Mouse (Mus musculus): Measurements from ENCODE around the gene Prom2. TPM values are rescaled to one million over a fixed set of nuclear protein-coding genes. Genes with fewer than 3 reads are reported as not detected.

Prom2 gene
- total RNA-seq, 2 experiments from 2014 or later: not detected

DNA sequence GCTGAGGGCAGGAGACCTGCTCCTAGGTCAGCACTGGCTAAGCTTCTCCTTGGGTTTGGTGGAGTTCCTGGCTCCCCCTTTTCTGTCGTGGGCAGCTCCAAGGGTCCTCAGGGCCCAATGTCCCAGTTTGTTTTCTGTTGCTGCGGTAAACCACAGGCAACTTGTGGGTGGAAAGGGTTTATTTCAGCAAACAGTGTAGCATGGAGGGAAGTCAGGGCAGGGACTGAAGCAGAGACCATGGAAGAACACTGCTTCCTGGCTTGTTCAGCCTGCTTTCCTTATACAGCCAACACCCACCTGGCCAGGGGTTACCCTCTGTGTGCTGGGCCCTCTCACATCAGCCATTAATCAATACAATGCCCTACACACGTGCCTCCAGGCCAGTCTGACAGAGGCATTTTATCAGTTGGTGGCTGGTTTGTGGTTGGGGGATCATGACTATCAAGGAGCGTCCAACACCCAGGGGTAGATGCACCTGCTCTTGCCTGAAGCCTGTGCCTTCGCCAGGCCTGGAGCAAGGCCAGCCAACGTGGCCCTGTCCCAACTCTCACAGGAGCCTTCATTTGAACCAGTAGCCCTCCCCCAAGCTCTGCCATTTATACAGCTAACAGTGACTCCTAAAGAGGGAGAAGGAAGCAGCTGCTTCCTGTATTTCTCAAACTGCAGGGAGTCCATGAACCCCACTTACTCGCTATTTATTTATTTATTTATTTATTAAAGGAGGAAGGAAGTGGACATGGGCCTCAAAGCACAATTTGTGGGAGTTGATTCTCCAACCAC, 17.1 kb downstream of the Prom2 start:
- DNase-seq (ENCODE audit: low spot score in 2 of 2): no peak

DNA sequence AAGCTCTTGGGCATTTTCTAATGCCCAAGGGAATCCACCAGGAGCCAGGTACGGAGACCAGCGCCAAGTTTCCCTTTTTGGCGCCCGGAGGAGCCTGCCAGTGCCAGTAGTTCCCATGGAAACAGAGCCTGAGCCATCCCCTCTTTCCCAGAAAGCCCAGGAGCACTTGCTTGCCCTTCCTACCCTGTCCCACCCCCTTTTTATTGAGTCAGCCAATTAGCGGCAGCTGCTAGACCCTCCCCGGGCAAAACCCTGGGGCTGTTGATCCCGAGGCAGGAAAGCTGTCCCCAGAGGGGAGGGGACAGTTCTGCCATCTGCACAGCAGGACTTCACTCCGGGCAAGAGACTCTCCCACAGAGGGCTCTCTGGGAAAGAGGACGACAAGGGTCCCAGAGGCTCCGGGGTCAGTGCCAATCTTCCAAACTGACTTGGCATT, 19.2 kb downstream of the Prom2 start, which contains the start of gene Kcnip3:
Gene Kcnip3 (minus strand): TSS at position 89 of the 436 bp plus-strand sequence.
- no peak for DNase-seq (ENCODE audit: low spot score in 2 of 2)

DNA sequence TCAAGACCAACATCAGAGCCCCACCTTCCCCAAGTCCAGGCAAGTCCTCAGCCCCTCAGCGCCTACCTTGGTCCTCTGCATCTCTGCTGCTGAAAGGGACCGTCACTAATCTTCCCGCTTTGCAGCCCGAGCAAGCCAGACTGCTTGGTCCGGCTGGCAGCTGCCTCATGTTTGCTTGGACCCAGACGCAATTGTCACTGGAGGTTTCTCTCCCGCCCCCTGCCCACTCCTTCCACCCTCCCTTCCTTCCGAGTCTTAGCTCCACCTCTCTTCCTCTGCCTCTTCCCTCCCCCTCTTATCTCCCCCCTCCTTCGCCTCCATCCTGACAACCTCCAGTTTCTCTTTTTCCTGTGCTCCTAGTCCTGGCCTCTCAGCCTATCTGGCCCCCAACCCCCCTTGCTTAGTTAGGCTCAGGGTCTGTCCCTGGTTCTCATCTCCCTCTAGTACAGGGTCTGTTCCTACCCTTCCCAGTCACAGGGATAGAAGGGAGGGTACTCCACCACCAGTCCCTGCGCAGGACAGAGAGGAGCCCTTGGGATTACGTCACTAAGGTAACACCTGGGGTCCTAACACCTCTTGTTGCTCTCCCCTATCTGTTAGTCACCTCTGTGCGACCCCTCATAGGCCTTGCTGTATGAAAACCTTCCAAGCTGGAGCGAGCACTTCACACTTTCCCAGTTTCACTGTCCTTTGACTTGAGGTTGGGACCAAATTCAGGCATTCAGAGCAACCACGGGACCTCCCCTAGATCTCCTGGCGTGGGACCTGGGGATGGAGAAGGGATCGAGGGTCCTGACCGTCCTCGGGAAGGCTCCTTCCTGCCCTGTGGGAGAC, 19.9 kb downstream of the Prom2 start:
- DNase-seq (ENCODE audit: low spot score in 2 of 2): no peak

DNA sequence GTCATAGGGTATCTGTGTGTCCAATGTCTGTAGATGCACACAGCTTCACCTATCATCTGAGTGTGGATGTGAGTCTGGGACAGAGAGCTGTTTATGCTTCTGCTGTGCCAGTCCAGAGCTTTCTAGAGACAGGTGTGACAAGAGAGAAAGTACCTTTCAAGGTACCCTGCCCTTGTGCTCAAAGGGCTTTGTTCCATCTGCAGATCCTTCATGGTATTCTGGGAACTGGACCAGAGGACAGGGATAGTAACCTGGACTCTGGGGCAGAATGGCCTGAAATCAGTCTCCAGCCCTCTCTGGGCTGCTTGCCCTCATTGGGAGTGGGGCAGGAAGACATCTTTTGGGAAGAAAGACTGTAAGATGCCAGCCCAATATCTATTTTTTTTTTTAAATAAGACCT, 21.1 kb downstream of the Prom2 start:
- no peak for DNase-seq (ENCODE audit: low spot score in 2 of 2)

DNA sequence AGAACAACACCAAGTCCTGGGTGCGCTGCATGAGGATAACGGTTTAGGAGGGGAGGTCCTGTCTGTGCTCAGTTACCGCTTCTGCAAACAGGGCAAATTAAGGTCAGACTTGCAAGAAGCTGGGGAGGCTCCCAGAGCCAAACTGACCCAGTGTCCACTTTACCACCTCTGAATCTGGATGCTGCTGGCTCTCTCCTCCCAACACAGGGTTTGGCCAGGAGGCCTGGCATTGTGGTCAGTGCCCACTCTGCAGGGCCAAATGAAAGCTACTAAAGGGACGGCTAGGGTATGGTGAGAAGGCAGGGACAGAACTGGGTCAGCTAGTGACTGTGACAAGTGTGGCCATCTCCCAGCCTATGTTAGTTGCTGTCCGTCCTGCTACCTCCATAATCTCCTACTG, 22.0 kb downstream of the Prom2 start:
- no peak for DNase-seq (ENCODE audit: low spot score in 2 of 2)

DNA sequence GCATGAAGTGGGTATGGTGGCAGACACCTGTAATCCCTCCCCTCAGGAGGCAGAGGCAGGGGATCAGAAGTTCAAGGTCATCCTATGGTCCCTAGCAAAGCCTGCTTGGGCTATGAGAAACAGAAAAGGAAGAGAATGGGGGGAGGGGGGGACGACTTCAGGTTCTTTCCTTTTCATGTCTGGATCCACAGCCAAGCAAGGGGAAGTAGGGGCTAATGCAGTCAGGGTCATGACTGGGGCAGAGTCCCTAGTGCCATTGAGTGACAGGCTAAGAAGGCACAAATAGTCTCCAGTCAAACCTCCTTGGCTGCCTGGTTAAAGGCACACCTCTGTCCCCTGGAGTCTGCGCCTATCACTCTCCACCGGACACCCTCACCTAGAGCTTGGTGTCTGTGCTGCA, 22.4 kb downstream of the Prom2 start:
- no peak for DNase-seq (ENCODE audit: low spot score in 2 of 2)

DNA sequence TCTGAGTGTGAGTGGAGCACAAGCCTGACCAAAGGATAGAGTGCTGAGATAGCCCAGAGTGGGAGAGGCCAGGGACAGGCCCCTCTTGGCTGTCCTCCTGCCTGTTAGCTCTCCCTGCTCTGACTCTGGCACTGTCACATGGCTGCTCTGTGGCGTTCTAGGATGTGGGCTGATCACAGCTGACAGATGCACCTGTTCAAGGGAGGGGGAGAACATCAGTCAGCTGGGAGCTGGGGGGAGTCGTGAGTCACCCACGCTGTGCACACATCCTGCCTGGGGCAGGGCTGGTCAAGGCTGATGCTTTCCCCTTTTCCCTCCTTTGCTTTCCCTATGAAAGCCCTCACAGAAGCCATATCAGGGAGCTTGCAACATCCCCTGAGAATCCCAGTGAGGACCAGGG, 23.0 kb downstream of the Prom2 start:
- DNase-seq (ENCODE audit: low spot score in 2 of 2): no peak

DNA sequence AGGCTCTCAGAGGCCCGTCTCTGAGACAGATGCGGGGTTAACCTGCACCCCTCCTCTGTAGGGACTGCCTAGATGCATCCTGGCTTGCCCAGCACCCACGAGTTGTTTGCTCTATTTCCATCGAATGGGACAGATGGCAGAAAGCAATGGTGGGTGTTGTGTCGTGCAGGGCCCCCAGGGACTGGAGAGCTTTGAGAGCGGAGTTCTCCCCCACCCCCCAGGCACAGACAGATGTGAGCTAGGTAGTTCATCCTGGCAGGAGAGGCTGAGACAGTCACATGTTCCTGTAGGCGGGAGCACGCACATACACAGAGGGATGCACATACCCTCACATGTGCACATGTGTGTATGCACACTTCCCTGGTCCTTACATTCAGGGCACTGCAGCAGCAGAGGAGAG, 24.2 kb downstream of the Prom2 start:
- no peak for DNase-seq (ENCODE audit: low spot score in 2 of 2)

DNA sequence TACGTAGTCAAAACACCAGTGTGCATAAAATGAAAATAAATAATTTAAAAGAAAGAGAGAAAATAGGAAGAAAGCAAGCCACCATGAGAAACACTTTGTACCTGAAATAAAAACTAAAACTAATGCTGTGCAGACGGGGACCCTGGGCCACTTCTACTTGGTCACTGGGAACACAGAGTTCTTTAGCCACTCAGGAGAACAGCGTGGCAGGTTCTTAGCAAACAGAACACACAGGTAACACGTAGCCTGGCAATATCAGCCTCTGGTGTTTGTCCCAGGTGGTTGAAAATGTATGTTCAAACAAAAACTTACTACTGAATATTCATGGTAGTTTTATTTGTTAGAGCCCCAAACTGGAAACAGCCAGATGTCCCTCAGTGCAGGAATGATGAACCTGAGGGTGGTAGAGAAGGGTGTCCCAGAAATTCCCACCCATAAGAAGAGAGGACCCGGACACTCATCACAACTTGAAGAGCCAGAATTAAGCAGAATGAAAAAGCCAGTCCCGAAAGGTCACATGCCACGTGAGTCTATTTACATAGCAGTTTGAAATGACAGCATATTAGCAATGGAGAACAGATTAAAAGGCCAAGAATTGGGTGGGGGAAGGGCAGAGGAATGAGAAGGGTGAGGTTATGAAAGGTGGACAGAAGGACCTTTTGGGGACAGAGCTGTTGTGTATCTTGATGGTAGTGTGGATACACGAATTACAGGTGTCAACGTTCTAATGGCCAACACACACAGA, 26.7 kb downstream of the Prom2 start:
- DNase-seq (ENCODE audit: low spot score in 2 of 2): no peak

DNA sequence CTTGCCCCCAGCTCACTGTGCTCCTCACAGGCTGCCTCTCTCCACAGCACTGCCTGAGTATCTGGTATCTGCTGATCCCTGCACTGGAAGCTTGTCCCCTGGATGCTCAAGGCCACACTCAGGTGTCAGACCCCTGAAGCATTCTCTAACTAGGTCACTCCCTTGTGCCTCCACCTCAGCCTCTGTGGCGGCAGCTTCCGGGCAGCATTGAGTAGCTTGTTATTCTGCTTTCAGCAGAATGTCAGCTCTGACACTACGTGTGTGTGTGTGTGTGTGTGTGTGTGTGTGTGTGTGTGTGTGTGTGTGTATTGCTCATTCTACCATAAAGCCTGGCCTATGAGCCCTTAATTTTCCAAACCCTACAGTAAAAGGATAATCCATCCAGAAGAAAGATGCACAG, 28.0 kb downstream of the Prom2 start:
- no peak for DNase-seq (ENCODE audit: low spot score in 2 of 2)

DNA sequence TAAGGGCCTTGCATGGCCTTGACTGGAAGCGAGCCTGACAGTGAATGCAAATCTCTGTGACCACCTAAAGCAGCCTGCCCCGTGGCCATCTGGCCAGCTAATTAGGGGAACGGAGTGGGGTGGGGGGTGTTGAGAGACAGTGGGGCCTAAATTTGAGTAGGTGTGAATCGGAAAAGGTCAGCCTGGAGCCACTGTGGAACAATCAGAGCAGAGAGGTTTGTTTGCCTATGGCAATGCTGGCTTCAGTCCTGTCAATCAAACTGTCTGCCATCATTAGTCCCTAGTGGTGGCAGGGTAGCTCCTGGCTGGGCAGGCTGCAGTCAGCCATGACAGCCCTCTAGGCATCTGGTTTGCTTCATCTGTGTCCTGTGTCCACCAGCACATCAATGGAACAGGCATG, 29.8 kb downstream of the Prom2 start:
- DNase-seq (ENCODE audit: low spot score in 2 of 2): no peak

DNA sequence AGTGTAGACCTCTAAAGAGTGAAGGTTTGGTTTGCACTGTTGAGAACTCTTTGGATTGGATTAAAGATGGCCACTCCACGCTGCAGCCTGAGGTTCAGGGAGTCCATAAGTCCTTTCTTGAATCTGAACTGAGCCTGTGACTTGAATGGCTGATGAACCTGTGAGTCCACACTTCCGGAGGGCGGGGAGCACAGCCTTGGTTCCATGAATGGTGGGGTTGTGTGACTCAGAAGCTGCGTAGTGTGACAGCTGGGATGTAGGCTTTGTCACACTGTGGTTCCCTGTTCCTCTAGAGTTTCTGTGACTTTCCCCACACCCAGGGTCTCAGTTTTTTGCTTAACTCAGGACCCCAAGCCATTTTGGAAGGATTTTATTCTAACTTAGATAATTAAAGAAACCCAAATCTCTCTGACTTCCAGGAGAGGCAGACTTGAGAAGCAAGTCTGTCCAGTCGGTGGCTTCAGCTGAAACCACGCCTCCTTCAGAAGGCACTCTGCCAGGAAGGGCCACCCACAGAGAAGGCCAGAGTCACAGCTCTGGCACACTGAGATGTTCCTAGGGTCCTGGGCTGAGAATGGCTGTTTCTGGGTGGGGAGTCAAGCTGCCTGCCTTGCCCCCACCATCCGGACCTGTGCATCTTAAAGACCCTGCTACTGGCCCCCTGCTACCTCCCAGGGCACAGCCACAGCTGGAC, 33.2 kb downstream of the Prom2 start:
- DNase-seq (ENCODE audit: low spot score in 2 of 2): no peak

DNA sequence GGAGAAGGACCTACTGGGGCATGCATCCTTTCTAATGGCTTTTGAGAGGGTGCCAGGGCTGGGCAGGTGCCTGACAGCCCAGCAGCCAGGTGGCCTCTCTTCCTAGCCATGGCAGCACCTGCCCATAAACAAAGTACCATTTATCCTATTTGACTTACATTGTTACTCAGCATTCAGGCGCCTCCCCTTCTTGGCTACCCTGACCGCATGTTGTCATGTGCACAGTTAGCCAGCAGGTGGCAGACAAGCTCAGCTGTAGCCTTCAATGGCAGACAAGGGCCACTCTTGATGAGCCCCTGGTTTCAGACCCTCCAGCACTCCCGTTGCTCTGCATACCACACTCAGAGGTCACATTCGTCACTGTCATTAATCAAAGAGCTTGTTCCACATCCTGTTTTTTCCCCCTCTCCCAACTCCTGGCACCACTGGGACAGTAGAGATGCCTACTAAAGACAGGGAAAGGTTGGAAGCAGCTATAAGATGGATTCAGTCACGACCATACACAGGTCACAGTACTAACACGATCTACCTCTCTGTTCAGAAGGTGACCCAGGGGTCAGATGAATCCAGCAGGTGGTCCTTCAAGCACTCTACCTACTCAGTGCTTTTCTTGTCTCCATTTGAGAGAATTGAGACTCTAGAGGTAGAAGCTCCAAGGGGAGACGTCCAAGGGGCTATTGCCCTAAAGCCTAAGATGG, 34.0 kb downstream of the Prom2 start:
- peak in 1 of 2 experiments; percentile 75 for DNase-seq (ENCODE audit: low spot score in 2 of 2)

DNA sequence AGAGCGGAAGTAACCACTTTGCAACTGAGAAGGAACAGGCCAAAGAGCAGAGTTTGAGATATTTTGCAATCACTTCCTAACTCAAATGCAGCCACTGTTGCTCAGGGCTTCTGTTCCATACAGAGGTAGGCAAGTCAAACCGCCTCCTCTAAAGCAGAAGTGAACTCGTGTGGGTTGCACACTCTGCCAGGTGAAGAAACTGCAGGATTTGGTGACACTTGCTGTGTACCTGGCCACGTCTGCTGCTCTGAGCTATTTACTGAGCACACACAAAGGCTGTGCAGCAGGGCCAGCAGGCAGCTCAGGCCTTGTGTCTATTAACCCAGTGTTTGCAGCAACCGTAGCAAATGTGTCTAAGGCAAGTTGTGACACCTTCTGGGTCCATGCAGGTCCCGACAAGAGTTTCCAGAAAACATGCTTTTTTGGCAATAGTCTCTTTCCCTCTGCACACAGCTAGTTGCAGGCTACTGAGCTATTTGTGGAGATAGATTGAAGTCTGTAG, 35.1 kb downstream of the Prom2 start:
- DNase-seq (ENCODE audit: low spot score in 2 of 2): no peak

DNA sequence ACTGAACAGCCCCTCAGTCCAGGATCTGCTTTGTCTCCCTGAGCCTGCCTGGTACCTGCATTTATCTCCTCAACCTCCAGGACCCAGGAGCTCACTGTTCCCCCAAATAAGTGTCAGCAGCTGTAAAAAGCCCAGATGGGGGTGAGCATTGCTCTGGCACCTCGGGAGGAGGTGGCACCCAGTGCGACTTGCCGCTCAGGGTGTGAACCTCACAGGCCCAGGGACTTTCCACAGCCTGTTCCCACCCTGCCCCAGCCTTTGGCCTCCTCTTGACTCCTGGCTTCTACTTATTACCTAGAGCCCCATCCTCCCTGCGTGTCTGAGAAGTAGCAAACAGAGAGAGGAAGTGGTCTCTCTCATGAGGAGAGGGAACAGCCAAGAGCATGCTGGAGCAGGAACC, 36.1 kb downstream of the Prom2 start:
- no peak for DNase-seq (ENCODE audit: low spot score in 2 of 2)

DNA sequence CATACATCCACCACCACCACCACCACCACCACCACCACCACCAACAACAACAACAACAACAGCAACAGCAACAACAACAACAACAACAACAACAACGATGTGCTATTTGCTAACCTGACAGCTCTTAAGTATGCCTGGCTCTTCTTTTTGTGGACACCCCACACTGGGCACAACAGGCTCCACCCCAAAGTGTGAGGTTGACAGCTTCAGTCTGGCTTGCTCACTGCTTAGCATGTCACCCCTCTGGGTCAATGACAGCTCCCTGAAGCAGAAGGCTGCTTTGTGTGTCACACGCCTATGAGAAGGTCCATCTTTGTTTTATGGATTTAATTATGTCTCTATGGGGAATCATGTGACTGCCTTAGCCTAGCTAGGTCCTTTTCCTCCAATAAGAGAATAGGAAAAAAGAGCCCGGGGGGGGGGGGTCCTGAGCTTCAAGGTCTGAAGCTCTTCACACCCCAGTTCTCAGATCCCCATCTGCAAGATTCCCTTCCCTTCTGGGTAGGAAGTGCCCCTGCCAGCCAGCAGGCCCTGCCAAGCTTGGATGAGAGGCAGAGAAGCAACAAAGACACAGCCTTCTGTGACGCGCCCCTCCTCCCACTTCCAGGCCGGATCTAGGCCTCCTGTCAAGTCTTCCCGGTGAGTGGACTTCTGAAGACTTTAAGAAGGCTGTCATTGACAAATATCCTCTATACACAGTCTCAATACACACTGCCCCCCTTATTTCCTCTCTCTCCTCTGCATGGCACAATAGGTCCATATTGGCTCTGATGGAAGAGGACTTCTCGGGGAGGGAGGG, 37.3 kb downstream of the Prom2 start:
- no peak for DNase-seq (ENCODE audit: low spot score in 2 of 2)

DNA sequence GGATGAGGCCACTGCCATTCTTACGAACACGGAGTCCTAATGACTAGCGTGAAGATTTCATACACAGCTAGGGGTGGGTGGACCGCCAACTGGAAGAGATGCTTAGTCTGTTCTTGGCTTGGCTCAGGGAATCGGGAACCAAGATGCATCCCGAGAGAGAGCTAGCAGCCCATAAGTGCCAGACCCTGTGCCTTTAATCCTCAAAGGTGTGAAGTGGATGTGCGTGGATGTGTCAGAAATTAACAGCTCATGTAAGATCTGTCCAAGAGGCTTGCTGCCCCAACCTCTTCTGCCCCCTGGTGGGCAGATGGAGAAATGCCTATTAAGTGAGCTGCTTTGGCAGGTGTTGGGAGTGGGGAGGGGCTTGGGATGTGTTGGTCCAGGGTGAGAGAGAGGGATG, 40.2 kb downstream of the Prom2 start:
- DNase-seq (ENCODE audit: low spot score in 2 of 2): peak; percentile 34 to 53

DNA sequence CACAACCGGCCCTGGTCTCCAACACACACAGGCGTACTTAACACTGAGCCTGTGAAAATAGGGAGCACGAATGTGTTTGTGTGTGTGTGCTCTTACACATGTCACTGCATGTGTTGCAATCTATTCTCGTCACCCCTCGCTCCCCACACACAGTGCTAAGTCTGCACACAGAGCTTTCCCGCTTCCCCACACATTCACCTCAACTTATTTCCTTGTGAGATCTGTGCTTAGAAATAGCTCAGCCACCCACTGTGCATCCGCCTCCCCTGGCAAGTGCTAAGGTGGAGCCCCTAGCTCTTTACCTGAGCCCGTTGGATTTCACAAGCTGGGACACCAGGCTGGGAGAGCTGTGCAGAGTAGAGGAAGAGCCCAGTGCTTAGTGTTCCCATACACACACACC, 42.5 kb downstream of the Prom2 start:
- DNase-seq (ENCODE audit: low spot score in 2 of 2): no peak

DNA sequence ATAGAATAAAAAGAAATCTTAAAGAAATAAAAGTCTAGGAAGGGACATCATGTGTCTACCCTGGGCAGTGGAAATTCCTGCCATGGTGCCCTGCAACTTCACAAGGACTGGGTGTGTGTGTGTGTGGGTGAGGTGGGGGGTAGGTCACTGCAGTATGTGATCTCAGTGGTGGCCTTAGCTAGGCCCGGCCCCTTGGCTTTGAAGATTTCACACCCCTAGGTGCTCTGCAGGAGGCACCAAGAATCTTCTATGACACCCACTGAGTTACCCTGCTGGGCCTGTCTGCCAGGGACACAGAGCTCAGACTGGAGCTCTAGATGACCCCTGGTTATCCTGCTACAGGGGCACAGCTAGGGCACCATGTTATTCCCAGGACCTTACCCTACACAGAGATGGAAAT, 44.9 kb downstream of the Prom2 start:
- no peak for DNase-seq (ENCODE audit: low spot score in 2 of 2)

Data from gastrocnemius, postnatal 4 days (tissue).